Mouse (Mus musculus): ENCODE results near the gene Meis3.

The Meis3 gene

DNA sequence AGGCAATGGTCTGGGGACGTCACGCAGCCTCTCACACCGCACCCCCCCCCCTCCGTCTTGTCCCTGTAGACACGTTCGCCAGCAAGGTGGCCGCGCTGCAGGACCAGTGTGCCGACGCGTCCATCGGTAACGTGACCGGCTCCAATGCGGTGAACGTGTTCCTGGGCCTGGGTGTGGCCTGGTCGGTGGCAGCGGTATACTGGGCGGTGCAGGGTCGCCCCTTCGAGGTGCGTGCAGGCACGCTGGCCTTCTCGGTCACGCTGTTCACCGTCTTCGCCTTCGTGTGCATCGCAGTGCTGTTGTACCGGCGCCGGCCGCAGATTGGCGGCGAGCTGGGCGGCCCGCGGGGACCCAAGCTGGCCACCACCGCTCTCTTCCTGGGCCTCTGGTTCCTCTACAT lies 16.2 kb upstream of the Meis3 start:
- 31% methylated on average over 39 of the region's 39 CpGs for WGBS

DNA sequence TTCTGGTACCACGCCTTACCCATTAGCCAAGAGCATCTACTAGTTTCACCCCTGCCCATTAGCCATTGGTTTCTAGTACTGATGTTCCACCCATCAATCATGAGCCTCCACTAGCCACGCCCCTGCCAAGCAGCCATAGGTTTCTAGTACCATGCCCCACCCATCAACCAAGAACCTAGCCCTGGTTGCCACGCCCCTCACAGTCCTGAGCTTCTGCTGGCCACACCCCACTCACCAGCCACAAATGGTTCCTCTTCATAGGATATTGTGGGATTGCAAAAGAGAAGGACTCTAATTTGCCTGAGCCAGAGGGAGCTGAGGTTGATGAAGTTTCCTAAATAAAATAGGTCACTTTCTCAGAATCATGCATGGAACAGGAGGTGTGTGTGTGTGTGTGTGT lies 14.2 kb upstream of the Meis3 start:
- WGBS, result 74% methylated on average over 3 of the region's 3 CpGs

DNA sequence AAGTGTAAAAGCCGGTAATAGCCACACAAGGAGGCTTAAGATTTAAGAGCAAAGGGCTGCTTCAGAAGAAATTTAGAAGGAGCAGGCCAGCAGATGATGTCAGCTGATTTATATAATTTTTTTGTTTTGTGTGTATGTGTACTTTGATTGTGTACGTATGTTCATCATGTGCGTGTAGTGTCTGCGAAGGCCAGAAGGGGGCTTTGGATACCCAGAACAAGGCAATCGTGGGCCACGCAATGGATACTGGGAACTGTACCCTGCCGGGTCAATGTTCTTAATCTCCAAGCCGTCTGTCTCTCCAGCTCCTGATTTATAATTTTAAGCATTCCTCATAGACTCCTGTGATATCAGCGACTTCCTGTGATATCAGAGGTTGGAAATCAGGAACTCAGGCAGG lies 13.6 kb upstream of the Meis3 start:
- WGBS, result 79% methylated on average over 9 of the region's 9 CpGs

DNA sequence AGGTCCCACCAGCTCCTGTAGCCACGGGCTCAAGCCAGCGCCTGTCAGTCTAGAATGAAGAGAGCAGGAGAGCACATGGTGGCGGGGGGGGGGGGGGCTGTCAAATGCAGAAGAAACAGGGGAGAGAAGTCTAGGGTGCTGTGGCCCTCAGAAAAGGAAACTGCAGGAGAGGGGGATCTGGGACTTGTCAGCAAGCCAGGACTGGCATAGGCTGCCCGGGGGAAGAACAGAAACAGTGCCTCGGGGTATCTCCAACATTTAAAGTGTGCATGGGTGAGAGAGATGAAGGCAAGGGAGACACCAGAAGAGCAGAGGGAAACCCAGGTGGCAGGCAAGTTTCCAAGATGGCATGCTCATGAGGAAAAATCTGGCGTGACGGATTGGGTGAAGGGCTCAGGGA lies 12.9 kb upstream of the Meis3 start:
- WGBS, result 38% methylated on average over 7 of the region's 7 CpGs

GRCm38 (mm10) chr7:16172141-16172581 lies 2.7 kb upstream of the Meis3 start:
- 67% methylated on average over 1 of the region's 1 CpGs for WGBS

GRCm38 (mm10) chr7:16172586-16173140 lies 2.2 kb upstream of the Meis3 start:
- 38% methylated on average over 1 of the region's 1 CpGs for WGBS

GRCm38 (mm10) chr7:16173146-16173545 lies 1.7 kb upstream of the Meis3 start:
- WGBS, result 65% methylated on average over 5 of the region's 5 CpGs

- 0% methylated on average over 10 of the region's 10 CpGs for WGBS
These were observed 647 bp downstream of the Meis3 start for GRCm38 (mm10) chr7:16175542-16175931.

DNA sequence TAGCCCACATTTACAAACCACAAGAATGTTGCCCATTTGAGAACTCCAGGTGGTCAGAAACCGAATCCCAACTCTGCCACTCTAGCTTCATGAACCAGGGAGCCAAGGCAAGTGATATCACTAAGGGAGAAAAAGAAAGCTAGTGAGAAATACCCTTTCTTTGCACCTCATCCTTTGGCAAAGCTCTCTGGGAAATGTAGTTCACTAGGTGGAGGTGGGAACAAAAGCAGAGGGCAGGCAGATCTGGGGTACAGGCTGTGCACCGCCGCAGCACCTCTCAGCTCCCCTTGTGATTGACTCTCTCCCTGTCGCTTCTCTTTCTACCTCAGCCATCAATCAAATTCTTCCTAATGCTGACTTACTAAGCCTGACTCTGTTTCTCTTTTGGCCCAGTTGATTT lies 3.2 kb downstream of the Meis3 start:
- 86% methylated on average over 4 of the region's 4 CpGs for WGBS

- WGBS, result 53% methylated on average over 8 of the region's 8 CpGs
These were observed 8.8 kb downstream of the Meis3 start for GRCm38 (mm10) chr7:16183663-16184062.

DNA sequence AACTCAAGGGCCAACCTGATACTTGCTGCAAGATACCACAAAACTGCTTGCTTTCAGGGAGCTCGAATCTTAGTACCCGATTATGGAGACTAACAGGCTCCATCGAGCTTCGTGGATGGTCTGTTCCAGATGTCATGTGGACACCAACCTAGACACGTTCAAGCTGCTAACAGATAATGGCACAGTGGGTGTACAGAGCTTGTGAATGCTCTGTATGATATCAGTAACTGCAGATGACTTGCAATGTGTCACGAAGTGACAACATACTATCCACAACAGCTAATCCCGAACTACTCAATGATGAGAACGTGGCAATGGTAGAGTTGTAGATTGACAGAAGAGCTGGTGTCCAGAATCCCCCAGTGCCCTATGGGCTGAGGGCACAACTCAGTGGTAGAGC lies 12.6 kb downstream of the Meis3 start:
- whole genome bisulfite sequencing, result 84% methylated on average over 8 of the region's 8 CpGs

DNA sequence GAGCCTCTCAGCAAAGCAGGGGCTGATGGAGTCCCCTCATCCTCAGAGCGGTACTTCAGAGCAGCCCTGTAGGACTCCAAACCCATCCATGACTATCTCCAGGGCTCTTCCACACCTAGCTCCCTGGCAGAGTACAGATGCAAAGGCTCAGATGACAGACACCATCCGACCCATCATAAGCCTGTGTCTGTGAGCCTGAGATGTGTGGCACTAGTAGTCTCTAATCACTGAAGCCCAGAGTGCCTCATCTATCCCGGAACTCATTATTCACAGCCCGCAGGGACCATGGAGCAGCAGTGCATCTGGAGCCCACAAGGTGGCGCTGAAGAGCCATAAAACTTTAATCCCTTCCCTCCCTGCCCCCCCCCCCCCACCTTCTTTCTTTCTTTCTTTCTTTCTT lies 17.4 kb downstream of the Meis3 start:
- WGBS, result 16% methylated on average over 5 of the region's 5 CpGs

- 41% methylated on average over 3 of the region's 3 CpGs for WGBS
These were observed 18.8 kb downstream of the Meis3 start for GRCm38 (mm10) chr7:16193702-16194101.

DNA sequence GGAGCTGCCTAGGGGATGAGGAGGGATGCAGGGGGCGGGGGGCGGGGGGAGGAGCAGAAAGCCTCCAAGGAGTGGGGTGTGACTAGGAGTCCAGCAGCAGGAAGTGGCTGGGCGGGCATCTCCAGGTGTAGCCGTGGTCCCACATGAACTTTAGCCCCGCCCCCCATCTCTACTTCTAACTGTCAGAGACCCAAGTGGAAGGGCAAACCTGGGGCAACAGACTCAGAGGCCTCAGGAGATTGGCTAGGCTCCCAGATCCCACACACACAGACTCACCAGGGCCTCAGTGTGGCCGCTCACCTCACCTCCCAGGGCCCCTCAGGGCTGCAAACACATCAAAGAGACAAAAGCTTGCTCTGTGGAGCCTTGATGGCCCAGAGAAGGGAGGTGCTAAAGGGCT lies 21.7 kb downstream of the Meis3 start:
- WGBS, result 78% methylated on average over 6 of the region's 6 CpGs

GRCm38 (mm10) chr7:16197166-16197565 lies 22.3 kb downstream of the Meis3 start:
- 77% methylated on average over 5 of the region's 5 CpGs for WGBS

- WGBS, result 88% methylated on average over 11 of the region's 11 CpGs
These were observed 23.6 kb downstream of the Meis3 start for GRCm38 (mm10) chr7:16198540-16198939.

- WGBS, result 80% methylated on average over 6 of the region's 6 CpGs
These were observed 26.2 kb downstream of the Meis3 start for GRCm38 (mm10) chr7:16201136-16201535.

GRCm38 (mm10) chr7:16202756-16203504 lies 28.0 kb downstream of the Meis3 start:
- WGBS, result 85% methylated on average over 15 of the region's 15 CpGs

DNA sequence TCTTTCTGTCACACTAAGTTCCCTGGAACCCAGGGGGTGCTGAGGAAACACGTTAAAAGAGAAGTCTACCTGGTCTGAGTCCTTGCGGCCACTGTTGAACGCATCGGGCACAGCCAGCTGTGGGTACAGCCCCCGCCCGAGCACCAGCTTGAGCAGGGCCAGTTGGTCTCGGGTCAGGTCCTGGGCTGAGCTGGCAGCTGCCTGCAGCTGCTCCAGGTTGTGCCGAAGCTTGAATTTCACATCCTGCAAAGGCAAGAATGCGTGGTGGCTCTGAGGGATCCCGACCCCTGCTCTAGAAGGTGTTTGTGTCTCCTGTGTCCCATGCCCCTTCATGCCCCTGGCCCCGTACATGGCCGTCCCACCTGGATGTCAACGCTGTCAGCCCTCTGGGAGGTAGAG lies 28.6 kb downstream of the Meis3 start:
- WGBS, result 94% methylated on average over 13 of the region's 13 CpGs

GRCm38 (mm10) chr7:16204791-16205190 lies 29.9 kb downstream of the Meis3 start:
- WGBS, result 81% methylated on average over 9 of the region's 9 CpGs

DNA sequence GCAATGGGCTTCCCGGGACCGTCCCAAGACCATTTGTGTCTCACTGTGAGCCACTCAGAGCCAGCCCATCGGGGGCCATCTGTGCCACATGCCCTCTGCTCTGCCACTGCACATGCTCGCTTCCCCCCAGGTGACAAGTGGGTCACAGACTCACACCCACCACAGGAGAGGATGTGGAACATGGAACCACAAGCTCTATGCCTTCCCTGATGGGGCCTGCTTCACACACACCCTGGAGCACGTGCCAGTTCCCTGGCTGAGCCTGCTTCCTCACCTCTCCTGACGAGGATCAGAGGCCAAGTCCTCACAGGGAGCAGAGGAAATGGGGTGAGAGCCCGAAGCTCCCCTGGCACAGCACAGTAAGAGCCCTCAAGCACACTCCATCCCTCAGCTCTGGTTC lies 32.2 kb downstream of the Meis3 start:
- WGBS, result 78% methylated on average over 7 of the region's 7 CpGs

DNA sequence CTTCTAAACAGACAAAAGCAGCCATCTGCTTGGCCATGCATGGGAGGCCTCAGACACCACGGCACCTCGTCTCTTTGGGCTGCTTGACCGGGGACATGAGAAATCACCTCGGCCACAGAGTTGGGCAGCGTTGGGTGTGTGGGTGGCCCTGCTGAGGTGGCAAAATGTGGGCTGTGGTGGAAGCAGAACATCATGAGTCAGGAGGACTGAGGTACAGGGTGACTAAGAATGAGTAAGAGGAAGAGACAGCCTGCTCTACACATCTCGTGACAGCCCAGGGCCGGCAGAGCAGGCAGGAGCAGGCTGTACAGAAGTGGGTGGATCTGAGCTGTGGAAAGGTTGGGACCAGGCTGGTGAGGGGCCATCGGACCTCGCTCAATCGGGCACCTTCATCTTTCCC lies 32.6 kb downstream of the Meis3 start:
- 54% methylated on average over 10 of the region's 10 CpGs for WGBS

DNA sequence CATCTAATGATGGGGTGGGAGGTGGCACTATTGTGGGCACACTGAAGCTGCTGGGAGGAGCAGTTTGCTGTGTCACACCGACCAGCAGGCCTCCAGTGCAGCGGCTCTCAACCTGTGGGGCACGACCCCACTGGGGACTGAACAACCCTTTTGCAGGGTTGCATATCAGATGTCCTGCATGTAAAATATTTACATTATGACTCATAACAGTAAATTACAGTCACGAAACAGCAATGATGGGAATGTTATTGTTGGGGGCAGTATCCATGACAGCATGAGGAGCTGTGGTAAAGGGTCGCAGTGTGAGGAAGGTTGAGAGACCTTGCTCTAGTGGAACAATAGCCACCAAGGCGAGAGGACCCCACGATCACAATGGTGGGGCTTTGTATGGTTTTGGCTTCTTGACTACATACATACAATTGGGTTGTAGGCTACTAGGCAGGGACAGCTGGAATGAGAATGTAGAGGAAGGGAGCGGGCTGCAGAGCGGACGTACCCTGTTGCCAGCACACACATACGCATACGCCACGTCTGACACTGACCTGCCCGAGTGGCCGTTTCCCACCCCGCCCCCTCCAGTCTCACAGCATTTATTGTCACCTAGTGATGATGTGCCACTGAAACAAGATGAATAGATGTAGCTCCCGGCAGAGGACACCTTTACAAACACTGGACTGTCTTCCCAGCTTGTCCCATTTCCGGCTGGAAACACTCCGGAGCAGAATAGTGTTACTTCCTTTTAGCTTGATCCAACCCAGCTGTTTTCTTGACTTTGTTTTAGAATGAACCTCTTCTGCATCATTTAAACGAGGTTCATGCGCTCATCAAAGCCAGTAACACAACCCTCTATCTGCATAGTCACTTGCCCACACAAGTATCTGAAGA lies 34.1 kb downstream of the Meis3 start:
- WGBS, result 88% methylated on average over 21 of the region's 21 CpGs

Data from cerebral cortex, adult 2 months (tissue).